Mouse (Mus musculus) lung, embryonic 16.5 days (tissue): ENCODE data around the gene Sgsm3. TPM values are rescaled to one million over a fixed set of nuclear protein-coding genes. Genes with fewer than 3 reads are reported as not detected.

Source experiments
- microRNA-seq: library from miRNA; unstranded; fragments of <30 nt; microRNA quantifications from one replicate; pipeline ENCODE4, GENCODE M21; 2016
- polyA plus RNA-seq: library from polyadenylated mRNA; unstranded; fragments of >200 nt; fragmentation: Nextera tagmentation; extraction: Ambion mirVana; gene quantifications from 2 replicates; pipeline ENCODE4 v1.2.1, GENCODE M21; 2015

Sgsm3 gene
- polyA plus RNA-seq, 1 experiment from 2014 or later: 45.9 TPM

Small RNA genes within 50 kb of the gene (microRNA-seq; reads per million reads assigned to microRNA genes)
- 8.5 reads per million, percentile 22 among the genes with 10 or more reads in this experiment for gene Mir5113

Other genes starting within 250 kb of the Sgsm3 start
- 133 and 135 TPM in 2 replicates for gene Adsl, start 29.3 kb upstream of the Sgsm3 start, polyA plus RNA-seq
- gene Mrtfa, start 213.0 kb downstream of the Sgsm3 start, polyA plus RNA-seq: 24.9 and 25.3 TPM in 2 replicates